Mouse (Mus musculus): ENCODE results near the gene Fam187a.

The Fam187a gene

GRCm38 (mm10) chr11:102895779-102896178 is 10.8 kb downstream of the Fam187a start:
- DNase-seq = no peak

GRCm38 (mm10) chr11:102896641-102897040 is 11.7 kb downstream of the Fam187a start:
- DNase-seq = no peak

GRCm38 (mm10) chr11:102898408-102898807 is 13.4 kb downstream of the Fam187a start:
- DNase-seq = no peak

- DNase-seq = peak; percentile 88
Observed at GRCm38 (mm10) chr11:102900763-102901162, 15.8 kb downstream of the Fam187a start, which contains the start of gene Gfap. Gene Gfap (minus strand): TSS chr11:102900912.

- no peak for DNase-seq
Observed at GRCm38 (mm10) chr11:102901199-102901598, 16.2 kb downstream of the Fam187a start.

- DNase-seq = no peak
Observed at GRCm38 (mm10) chr11:102902107-102902506, 17.1 kb downstream of the Fam187a start.

- DNase-seq = no peak
Observed at GRCm38 (mm10) chr11:102903654-102904053, 18.7 kb downstream of the Fam187a start.

- DNase-seq = no peak
Observed at GRCm38 (mm10) chr11:102911376-102911775, 26.4 kb downstream of the Fam187a start.

GRCm38 (mm10) chr11:102915380-102915779 is 30.4 kb downstream of the Fam187a start:
- DNase-seq = no peak

GRCm38 (mm10) chr11:102918077-102918476 is 33.1 kb downstream of the Fam187a start:
- no peak for DNase-seq

GRCm38 (mm10) chr11:102921491-102921890 is 36.5 kb downstream of the Fam187a start:
- no peak for DNase-seq

- DNase-seq = peak; percentile 96
Observed at GRCm38 (mm10) chr11:102924557-102925350, 39.8 kb downstream of the Fam187a start, which contains the start of gene Kif18b. Gene Kif18b (minus strand): TSS chr11:102925124.

GRCm38 (mm10) chr11:102925351-102925717 is 40.4 kb downstream of the Fam187a start:
- DNase-seq = no peak

GRCm38 (mm10) chr11:102930672-102931071 is 45.7 kb downstream of the Fam187a start:
- no peak for DNase-seq

- DNase-seq = no peak
Observed at GRCm38 (mm10) chr11:102936272-102936671, 51.3 kb downstream of the Fam187a start.
